Mouse (Mus musculus) kidney, adult 18-20 months (tissue): Measurements from ENCODE around the gene Sirt1.
A peak's percentile ranks its signal among the peaks of the same experiment; 100 is the strongest.
"Not testable (repeated sequence)": the region's sequence is repeated elsewhere in the genome, so short reads cannot be mapped to it uniquely, and the experiment has no call there.

Experiments used
- DNase-seq: peaks from one replicate; pipeline ENCODE4 v3.0.0; 2021

Sirt1 gene

DNA sequence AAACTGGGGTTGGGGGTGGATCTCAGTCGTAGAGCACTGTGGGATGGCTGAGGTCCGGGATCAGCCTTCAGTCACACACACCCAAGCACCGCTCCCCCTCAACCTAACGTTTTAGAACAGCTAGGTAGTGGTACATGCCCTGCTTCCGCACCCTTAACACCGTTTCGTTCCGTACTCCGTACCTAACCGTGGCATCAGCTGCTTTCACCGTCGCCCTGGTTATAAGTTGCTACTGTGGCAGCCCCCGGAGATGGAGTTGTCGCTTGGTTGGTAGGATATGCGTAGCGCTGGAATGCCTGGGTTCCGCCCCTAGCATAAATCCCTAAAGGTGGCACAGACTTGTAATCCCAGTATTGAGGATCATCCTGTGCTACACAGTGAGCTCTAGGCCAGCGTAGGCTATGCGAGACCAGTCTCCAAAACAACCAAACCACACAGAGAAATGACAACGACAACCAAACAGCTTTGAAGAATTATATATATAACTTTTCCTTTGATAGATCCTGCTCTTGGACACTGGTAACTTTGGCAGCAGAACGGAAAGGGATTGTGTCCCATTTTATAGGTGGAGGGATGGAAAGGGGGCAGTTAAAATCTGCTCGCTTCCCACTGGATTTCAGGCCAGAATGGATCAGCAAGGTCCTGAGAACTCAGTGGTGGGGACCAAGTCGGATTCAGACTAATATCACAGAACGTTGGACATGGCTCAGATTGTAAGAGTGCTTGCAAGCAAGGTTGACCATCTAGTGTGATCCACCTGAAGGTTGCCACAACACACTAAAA is at the start of gene Sirt1:
TSS of gene Sirt1 (minus strand) at position 207 of the 783 bp plus-strand sequence.
- DNase-seq: no peak

- DNase-seq: peak; percentile 88
These were observed 48.3 kb upstream of the Sirt1 start, which contains the start of gene Ctnna3 for GRCm38 (mm10) chr10:63429785-63430305. Gene Ctnna3, plus strand, starts transcription at chr10:63430098.

- peak; percentile 100 for DNase-seq
These were observed 47.9 kb upstream of the Sirt1 start for GRCm38 (mm10) chr10:63429380-63429779.

DNA sequence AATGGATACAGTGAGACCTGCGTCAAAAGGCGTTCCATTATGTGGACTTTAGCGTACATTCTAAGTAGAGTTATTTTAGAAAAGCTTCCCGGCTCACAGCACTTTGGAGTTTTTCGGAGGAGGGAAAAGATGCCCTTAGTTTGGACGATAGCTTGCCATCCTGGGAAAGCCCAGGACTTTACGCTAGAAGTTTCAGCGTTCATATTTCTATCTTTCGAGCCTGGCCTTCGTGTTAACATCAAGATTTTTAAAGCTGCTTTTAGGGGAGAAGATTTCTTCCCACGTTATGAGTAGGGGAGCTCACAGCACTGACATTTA is 47.5 kb upstream of the Sirt1 start:
- peak; percentile 35 for DNase-seq

DNA sequence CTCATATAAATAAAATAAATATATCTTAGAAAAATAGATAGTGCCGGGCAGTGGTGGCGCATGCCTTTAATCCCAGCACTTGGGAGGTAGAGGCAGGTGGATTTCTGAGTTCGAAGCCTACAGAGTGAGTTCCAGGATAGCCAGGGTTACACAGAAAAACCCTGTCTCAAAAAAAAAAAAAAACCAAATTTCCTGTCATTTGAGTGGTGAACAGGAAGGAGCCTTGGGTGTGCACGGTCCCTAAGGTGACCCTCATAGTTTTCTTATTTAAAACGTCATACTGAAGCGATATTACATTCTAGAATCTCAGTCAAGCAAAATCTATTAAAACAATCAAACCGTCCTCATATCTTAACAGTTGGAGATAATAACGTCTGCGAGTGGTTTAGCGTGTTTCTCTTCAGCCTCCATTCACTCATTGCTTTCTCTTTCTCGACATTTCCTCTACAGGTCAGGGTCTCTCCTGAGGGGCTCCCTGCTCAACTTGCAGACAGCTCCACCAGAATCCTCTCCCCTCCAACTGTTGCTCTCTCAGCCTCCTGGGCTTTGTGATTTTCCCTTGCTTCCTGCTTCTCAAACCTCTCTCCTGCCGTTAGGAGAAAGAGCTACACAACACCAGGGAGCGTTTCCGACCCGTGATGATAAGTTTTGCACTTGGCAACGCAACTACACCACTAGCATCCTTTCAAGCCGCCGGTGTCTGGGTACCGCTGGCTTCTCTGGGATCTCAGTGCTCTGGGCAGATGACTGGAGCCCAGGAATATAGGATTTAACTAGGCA is 46.9 kb upstream of the Sirt1 start:
- no peak for DNase-seq

DNA sequence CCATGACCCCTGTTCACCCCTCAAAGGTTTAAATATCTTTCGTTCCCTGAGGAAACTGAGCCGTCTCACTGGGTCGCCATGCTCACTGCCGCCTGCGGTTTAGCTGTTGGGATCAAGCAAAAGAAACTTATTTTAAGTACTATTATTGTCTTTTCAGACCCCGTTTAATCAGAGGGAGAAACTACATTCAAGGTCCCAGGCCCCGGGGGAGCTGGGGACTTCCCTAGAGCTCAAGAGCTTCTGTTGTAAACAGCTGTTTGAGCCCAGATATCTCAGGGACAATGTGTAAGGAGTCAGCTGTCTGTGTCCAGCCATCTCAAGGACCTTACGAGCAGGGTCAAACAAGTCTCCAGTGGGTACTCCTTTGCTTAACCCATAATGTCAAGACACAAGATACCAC is 45.6 kb upstream of the Sirt1 start:
- no peak for DNase-seq

- DNase-seq: peak; percentile 18
These were observed 42.9 kb upstream of the Sirt1 start for GRCm38 (mm10) chr10:63424475-63424814.

GRCm38 (mm10) chr10:63423591-63424474 is 42.3 kb upstream of the Sirt1 start:
- DNase-seq: no peak

DNA sequence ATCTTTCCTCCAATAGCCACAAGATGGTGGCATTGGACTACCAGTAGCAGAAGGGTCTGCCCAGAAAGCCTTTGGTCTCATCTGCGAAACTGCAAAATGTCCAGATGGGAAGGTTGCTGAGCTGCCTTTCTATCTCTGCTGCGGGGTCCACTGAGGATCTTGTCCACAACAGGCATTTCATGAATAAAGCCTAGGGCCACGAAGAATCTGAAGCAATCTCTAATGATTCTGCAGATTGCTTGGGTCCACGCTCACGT is 41.2 kb upstream of the Sirt1 start:
- no peak for DNase-seq

DNA sequence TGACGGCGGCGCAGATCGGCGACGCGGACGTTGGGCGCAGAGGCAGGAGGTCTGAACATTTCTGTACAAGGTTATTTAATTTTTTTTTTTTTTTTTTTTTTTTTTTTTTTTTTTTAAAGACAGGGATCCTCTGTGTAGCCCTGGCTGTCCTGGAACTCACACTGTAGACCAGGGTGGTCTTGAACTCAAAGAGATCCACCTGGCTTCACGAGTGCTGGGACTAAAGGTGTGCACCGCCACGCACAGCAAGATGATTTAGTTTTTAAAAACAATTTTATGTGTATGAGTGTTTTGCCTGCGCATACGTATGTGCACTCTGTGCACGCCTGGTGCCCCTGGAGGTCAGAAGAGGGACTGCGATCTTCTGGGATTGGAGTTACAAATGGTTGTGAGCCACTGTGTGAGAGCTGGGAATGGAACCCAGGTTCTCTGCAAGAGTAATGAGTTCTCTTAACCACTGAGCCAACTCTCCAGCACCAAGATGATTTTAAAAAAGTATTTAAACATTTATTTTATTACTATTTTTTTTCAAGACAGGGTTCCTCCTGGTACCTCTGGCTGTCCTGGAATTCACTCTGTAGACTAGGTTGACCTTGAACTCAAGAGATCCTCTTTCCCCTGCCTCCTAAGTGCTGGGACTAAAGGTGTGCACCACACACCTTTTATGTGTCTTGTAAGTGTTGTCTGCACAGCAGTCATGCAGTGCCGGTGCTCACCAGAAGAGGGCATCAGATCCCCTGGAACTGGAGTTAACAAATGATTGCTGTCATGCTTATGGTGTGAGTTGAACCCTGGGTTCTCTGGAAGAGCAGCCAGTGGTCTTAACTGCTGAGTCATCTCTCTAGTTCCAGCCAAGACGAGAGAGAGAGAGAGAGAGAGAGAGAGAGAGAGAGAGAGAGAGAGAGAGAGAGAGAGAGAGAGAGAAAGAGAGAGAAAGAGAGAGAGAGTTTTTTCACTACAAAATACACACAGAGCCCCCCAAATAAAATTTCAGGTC is 40.5 kb upstream of the Sirt1 start, which contains the start of gene Gm7075:
TSS of gene Gm7075 (minus strand) at position 51 of the 997 bp plus-strand sequence.
- DNase-seq: peak; percentile 51

DNA sequence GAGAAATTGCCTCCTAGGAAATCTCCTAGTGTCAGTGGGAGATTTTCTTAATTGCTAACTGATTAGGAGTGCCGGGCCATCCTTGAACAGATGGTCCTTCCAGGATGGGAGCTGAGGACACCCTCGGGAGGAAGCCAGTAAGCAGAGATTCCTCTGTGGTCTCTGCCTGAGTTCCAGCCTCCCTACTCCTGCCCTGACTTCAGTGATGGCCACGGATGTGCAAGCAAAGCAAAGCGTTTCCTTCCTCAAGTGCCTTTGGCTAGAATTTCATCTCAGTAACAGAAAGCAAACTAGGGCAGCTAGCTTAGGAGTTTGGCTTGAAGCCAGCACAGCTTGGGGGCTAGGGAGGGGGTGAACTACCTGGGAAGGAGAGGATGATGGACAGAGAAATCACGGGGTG is 35.6 kb upstream of the Sirt1 start:
- no peak for DNase-seq

DNA sequence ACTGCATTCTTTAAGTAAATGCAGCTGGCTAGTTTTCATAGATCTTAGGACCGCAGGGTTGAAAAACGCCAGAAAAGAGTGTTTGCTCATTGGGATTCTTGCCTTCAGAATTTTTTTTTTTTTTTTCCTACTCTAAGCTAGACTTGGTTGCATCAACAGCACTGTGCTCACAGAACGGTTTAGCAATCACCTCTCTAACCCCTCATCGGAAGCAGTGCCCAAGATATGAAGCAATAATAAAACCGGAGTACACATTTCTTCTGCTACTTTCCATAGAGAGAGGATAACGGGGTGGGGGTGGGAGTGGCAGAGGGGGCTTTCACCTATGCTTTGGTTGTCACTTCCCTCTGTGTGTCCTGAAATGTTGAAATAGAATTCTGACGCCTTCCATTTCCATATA is 34.3 kb upstream of the Sirt1 start:
- no peak for DNase-seq

GRCm38 (mm10) chr10:63415287-63415686 is 33.8 kb upstream of the Sirt1 start:
- no peak for DNase-seq

DNA sequence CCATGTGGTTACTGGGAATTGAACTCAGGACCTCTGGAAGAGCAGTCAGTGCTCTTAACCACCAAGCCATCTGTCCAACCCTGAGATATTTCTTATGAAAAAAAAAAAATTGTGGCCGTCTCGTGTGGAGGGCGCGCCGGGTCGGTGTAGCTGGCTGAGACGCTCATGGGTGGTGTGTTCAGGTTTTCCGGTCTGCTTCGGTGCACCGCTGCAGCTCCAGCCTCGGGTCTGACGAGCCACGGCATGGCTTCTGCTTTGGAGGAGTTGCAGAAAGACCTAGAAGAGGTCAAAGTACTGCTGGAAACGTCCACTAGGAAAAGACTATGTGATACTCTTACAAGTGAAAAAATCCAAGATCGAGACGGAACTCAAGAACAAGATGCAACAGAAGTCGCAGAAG is 31.3 kb upstream of the Sirt1 start:
- no peak for DNase-seq

GRCm38 (mm10) chr10:63411674-63412073 is 30.2 kb upstream of the Sirt1 start:
- DNase-seq: not testable (repeated sequence)

DNA sequence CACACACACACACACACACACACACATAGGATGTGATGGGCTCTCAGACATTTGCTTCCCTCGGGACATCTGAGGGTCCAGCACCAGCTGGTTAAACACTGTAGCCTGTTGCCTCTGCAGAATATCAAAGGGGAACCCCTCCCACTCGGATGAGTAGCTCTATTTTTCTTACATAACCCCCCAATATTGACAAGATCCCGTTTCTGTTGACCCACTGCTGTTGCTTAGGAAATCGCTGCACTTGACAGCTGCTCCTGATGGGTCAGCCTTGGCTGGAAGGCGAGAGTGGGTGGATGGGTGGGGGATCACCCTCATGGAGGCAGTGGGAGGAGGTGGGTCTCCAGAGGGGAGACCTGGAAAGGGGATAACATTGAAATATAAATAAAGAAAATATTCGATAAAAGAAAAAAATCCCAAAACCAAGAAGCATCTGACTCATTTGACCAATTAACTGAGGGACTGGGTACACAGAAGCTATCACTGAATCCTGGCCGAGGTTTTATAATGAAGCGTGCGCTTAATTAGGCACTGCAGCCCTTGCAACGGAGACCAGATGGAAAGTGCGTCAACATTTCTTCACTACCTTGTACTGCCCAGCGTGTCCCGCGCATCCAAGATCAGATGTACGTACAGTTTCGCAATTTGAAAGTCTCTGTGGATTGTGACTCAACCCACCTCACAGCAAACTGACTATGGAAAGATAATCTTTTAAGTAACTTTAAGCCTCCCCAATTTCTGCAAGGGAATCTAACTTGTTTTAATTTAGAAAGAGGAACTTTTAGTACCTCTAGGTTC is 28.9 kb upstream of the Sirt1 start:
- no peak for DNase-seq

DNA sequence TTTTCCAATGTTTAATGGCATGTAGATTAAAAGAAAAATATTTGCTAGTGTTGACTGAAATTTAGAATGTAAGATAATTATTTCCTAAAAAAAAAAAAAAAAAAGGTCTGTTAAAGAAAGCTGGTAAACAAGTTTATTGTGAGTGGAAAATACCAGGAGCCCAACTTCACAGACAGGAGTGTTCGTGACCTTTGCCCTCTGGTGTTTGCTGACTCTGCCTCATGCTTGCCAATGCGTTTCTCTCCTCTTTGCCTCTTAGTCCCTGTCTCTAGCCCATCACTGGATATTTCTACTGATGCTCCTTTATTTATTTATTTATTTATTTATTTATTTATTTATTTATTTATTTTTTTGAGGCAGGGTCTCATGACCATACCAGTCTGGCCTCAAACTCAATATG is 22.1 kb upstream of the Sirt1 start:
- DNase-seq: peak; percentile 60

DNA sequence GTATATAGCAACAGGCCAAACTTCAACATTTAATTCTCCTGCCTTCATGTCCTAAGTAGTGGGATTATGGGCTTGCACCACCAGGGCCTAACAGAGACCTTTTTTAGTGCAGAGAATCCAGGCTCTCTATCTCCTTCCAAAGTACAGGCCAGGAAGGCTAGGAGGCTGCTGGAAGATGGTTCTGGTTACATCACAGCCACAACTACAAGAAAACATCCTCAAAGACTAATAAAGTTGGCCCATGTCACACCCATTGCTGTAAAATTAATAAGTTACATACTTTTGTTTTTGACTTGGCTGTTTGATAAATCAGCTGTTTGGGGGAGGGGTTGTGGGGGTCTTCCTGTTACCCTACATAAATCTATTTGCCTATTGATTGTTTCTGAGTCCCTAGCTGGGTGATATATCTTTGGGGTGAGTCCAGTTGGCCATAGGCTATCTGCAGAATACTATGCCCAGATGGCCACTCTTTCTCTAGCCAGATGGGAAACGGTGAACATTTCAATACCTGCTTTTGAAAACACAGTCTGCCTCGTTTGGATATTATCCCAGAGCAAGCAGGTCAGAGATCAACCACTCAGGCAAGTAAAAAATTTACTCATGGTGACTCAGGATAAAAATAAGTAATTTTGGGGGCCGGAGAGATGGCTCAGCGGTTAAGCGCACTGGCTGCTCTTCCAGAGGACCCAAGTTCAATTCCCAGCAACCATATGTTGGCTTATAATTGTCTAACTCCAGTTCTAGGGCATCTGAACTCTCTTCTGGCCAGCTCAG is 21.4 kb upstream of the Sirt1 start:
- no peak for DNase-seq

GRCm38 (mm10) chr10:63396963-63397362 is 15.5 kb upstream of the Sirt1 start:
- no peak for DNase-seq

DNA sequence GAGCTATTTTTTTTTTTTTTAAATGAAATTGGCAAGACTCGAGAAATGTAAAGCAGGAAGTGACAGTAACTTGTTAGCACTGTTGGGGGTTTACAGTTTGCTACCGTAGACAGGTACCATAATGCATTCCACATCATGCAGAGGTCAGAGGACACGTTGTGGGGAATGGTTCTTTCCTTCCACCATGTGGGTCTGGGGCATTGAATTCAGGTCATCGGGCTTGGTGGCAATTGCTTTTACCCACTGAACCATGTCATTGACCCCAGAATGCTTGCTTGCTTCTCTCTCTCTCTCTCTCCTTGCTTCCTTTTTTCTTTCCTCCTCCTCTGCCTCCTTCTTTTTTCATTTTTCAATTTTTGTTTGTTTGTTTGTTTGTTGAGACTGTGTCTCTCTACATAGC is 7.4 kb upstream of the Sirt1 start:
- no peak for DNase-seq
